Mouse (Mus musculus): ENCODE data around the gene Clcn2.

The Clcn2 gene

DNA sequence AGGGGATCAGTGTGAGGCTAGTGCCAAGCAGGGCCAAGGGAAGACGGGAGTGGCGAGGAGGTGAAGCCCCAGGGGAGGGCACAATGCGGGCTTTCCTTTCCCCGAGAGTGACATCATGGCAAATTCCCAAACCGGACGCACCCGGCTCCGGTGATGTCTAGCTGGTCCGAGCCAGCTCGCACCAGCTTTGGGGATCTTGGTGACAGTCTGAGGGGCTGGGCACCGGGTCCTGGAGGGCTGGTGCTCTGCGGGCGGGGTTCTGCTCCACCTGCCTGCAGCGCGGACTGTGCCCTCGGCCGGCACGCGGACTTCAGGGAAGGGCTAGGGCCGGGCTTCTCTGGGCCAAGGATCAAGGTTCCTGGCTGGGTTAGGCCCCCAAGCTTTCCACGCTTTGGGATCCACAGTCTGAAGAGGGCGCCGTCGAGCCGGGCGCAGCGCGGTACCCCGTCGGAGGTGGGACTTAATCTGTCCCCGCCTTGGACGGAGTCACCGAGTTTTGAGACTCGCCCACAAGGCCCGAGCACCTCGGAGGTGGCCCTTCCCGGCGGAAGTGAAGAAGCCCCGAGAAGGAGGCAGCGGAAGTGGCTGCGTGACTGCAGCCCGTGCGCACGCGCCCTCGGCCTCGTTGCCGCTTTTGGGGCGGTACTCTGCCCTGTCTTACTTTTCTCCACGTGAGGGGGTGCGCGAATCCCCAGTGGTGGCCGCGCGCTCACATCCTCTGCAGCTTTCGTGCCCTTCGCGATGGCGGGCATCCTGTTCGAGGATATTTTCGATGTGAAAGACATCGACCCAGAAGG lies at the start of gene Clcn2, which contains the start of gene Polr2h:
Clcn2 (minus strand) TSS at position 566 of the 797 bp plus-strand sequence.
Polr2h (plus strand) TSS at position 485 of the 797 bp plus-strand sequence.
- peak; percentile 94 for DNase-seq (ENCODE audit: extremely low read depth, low read depth)

DNA sequence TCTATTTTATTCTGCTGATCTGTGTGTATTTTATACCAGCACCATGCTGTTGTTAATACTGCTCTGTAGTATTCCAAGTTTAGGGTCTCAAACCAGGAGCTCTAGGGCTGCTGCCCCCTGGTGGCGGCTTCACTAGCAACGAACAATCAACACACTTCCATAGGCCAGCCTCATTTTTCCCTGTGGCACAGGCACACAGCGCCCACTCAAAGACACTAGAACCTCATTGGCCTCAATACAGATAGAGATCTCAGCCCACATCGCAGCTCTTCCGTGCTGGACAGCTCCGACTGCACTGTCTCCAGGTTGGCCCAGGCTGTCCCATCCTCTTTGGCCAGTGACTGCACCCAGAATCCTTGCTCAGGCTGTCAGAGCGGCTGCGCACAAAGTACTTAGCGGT lies 47.7 kb upstream of the Clcn2 start:
- DNase-seq (ENCODE audit: extremely low read depth, low read depth): peak; percentile 13

DNA sequence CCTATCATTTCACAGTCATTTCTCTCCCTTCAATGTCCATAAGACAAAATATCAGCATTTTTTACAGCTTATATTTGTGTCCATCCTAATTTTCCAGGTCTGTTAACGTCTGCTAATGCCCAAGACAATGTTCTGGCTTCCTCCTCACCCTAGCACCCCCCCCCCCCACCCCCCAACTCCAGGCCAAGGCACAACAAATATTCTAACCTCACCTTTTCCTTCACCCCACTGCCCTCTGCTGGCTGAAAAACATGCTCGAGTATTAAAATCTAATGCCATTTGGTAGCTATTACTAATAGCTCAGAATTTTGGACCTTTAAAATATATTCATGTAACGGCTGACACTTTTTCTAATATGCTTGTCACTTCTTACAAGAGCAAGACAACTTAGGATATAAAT lies 44.1 kb upstream of the Clcn2 start:
- peak; percentile 16 for DNase-seq (ENCODE audit: extremely low read depth, low read depth)

DNA sequence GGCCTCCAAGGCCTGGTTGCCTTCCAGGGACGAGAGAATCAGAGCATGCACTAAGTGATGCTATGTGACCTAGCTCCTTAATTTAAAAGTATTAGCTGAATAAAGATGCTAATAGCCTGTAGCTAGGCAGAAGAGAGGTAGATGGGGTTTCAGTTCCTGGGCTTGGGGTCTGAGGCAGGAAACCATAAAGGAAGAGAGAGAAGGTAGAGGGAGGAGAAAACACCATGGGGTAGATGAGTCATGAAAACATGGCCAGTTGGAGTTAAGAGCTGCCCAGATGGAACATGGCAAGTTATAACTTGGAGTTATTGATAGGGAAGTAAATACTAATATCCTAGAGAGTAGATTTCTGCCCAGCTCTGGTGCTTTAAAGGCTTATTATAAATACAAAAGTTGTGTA lies 39.8 kb upstream of the Clcn2 start:
- DNase-seq (ENCODE audit: extremely low read depth, low read depth): no peak

DNA sequence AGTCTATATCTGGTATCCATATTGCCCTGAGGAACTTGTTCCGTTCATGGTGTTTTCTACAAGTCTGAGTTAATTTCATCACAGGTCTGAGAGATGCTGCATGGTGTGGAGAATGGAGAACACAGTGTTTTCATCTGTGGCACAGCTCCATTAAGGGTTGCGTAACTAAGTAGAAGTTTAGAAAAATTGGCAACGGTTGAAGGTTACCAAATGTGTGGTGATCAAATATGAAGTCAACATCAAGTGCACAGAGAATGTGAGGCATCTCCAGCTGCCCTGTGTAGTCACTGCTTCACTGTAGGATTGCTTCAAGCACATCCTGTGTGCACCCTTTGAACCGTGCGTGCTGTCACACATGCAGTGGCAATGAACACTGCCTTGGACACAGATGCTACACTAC lies 38.5 kb upstream of the Clcn2 start:
- DNase-seq (ENCODE audit: extremely low read depth, low read depth): no peak

DNA sequence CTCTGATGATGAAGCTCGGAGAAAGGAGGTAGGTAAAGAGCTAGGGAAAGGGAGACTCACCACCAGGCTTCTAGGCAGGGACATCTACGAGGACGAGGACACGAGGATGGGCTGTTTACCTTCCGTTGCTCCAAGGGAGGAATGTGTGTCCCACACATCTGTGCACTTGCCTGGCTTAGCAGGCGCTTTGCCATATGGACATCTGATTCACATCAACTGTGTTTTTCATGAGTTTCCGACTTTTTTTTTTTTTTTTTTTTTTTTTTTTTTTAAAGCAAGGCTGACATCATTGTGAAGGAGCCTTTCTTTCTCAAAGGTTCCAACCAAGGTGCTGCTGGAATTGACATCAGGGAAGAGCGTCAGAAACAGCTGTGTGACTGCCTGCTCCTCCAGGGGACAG lies 33.0 kb upstream of the Clcn2 start:
- DNase-seq (ENCODE audit: extremely low read depth, low read depth): no peak

DNA sequence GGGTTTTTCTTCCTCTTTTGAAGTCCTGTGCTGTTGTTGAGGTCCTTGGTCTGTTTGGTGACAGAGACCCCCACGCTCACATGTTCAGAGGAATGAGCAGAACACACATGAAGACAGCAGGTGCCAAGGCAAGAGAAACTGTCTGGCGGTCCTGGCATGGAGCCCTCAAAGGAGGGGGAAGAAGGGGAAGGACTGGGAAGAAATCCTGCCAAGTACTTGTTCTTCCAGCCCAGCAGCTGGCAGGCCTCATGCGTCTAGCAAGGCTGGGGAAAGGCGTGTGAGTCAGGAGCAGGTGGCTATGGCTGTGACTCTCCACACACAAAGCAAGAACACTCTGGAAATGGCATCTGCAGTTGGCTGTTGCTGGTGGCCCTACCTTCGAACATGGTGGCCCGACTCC lies 29.1 kb upstream of the Clcn2 start:
- DNase-seq (ENCODE audit: extremely low read depth, low read depth): no peak

DNA sequence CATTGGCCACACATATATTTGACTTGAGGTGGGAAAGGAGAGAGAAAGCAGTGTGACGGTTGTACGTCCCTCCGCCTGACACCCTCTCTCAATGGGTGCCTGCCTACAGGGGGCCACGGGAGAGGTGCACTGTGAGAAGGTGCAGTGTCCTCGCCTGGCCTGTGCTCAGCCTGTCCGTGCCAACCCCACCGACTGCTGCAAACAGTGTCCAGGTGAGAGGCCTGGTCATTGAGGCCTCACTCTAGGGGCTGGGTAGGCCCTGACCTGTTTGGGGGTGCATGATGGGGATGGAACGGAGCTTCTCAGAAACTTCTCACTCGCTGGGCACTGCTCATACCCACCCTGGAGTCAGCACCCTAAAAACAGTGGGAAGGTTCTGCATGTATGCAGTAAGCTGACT lies 22.3 kb upstream of the Clcn2 start:
- no peak for DNase-seq (ENCODE audit: extremely low read depth, low read depth)

DNA sequence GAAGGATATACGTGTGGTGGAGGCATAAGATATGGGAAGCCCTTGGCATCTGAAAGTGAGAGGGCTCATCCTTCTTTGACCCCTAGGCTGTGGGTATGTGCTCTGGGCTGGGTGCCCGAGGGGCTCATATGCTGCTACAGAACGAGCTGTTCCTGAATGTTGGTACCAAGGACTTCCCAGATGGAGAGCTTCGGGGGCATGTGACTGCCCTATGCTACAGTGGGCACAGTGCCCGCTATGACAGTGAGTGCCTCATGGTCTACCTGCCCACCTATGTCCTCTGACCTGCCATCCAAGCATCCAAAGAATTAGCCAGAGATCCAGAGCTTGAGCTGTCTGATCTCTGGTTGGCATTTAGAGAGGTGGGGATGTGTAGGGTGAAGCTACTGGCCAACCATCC lies 19.3 kb upstream of the Clcn2 start:
- no peak for DNase-seq (ENCODE audit: extremely low read depth, low read depth)

DNA sequence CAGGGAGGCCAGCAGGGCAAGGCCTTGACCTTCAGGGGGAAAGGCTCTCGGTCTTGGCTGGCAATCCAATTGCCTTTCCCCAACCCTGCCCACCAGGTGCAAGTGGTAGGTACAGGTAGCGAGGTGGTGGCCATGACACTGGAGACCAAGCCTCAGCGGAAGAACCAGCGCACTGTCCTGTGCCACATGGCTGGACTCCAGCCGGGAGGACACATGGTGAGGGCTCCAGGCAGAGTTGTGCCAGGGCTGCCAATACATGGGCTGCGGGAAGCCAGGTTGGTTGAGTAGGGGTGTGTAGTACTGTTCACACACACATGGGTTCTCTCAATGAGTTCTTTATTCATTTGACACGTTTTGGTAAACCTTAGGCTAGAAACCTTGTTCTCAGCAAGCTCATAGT lies 18.6 kb upstream of the Clcn2 start:
- no peak for DNase-seq (ENCODE audit: extremely low read depth, low read depth)

DNA sequence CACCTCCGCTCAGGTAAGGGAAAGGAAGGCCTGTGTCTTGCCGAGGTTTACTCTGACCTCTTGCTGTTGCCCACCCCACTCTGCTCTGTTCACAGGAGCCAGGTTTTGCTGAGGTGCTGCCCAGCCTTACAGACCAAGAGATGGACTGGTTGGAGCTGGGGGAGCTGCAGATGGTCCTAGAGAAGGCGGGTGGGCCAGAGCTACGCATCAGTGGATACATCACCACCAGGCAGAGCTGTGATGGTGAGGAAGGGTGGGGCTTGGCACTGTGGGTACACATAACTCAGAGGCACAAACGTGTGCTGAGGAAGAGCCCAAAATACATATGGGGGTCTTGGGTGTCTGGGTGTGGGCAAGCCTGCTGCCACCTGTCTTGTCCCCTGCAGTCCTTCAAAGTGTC lies 18.1 kb upstream of the Clcn2 start:
- DNase-seq (ENCODE audit: extremely low read depth, low read depth): no peak

DNA sequence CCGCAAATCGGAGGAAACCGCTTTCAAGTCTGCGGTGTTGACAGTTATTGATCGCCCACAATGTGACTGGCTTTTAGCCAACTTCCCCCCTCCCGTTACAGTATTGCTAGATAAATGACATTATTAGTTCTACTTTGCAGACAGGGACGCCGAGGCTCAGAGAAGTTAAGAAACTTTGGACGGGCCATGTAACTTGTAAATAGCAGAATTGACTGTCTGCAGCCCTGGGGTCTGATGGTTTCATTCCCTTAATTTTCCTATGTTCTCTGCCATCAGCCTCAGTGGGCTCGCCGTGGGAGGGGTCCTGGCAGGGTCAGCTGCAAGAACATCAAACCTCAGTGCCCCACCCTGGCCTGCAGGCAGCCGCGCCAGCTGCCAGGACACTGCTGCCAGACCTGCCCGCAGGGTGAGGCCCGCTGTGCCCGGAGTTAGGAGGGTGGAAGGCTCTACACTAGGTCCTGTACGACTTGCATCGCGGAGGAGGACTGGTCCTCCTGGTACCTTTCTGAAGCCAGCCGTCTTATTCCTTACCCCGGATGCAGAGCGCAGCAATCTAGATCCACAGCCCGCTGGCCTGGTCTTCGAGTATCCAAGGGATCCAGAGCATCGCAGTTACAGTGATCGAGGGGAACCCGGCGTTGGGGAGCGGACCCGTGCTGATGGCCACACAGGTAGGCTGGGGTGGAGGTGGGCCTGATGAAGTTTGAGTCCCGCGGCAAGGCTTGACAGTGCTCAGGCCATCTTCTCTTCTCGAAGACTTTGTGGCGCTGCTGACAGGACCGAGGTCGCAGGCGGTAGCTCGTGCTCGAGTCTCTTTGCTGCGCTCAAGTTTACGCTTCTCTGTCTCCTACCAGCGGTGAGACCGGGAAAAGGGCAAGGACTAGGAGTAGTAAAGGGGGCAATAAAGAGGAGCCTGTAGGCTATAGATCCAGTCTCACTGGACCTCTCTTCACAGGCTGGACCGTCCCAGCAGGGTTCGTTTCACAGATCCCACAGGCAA lies 16.5 kb upstream of the Clcn2 start, which contains the start of gene Thpo:
Thpo (minus strand) TSS at position 781 of the 1,000 bp plus-strand sequence.
- DNase-seq (ENCODE audit: extremely low read depth, low read depth): no peak

DNA sequence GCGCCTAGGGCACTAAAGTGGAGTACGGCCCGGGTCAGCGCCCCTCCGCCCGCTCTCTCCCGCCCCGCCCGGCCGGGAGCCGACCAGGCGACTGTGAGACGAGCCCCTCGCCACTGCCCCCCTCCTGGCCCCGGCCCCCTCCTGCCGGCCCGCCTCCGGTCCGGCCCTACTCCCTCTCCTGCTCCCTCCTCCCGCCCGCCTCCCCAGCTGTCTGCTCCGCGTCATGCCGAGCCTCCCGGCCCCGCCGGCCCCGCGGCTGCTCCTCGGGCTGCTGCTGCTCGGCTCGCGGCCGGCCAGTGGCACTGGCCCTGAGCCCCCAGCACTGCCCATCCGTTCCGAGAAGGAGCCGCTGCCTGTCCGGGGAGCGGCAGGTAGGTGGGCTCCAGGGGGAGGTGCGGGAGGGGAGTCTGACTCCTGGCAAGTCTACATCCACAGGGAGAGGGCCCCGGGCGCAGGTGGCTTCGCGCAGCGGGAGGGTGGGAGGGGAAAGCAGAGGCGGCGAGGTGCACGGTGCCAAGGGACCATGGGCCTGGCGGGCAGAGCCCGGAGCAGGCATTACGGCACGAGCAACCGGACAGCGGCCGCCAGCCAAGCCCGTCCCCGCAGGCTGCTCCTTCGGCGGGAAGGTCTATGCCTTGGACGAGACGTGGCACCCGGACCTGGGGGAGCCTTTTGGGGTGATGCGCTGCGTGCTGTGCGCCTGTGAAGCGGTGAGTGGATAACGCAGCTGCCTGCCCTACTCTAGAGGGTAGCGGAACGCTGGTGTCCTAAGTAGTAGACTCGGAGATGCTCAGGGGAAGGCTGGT lies 15.6 kb upstream of the Clcn2 start, which contains the start of gene Chrd:
Chrd (plus strand) TSS at position 203 of the 806 bp plus-strand sequence.
- no peak for DNase-seq (ENCODE audit: extremely low read depth, low read depth)

DNA sequence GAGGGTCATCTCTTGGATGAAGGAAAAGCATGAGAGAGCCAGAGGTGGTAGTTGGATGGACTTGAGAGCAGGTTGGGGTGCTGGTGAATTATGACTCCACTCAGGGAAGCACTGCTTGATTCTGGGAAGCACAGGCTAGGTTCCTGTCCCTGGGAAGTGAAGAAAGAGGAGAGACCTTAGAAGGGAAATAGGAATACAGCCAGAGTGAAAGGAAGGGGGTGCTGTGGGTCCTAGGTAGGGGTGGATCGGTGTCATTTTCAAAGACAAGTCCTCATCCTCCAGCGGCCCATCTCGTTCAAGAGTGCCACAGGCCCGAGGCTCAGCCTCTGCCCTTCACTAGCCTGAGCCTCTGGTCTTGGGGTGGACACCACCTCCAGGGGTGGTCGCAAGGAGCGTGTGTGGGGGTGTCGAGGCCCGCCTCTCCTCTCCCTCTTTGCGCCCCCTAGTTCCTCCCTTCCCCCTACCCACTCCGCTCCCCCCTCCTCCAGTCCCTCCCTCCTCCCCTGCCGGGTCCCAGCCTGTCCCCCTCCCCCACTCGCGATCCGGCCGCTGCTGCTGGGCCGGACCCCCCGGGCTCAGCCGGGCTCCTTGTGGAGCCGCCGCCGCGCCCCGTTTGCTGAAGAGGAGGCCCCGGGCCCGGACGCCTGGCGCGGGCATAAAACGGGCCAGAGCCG lies 14.8 kb upstream of the Clcn2 start:
- no peak for DNase-seq (ENCODE audit: extremely low read depth, low read depth)

DNA sequence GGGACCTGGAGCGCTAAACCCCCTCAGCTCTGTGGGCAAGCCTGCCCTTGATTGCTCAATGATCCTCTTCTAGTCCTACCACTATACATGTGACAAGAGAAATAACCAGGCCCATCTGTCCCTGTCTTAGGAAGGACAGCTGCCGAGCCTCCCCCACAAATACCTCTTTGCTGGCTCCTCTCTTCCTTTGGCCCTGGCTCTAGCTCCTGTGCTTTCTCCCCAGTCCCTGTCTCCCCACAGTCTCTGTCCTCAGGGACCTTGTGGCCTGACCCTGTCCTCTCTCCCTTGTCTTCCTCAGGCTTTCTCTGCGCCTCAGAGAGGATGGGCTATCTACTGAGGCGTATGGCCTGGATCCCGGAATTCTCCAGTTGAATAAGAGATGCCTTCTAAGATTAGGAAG lies 14.1 kb upstream of the Clcn2 start:
- DNase-seq (ENCODE audit: extremely low read depth, low read depth): no peak

DNA sequence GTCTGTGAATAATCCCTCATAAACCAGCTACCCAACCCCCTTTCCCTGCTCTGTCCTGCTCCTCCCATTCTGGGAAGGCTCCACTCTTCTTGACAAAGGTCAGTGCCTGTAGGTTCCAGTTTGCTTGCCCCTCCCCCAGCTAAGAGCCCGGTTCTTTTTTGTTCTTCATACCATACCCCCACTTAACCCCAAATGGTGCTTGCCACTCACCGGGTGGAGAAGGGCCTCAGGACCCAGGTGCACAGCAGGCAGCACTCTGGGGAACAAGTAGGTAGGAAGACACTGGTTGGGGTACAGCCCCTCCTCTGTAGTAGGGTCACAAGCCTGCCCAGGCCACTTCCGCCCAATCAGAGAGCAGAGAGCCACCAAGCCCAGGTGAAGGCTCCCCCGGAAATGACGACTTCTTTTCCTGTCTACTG lies 12.8 kb upstream of the Clcn2 start:
- no peak for DNase-seq (ENCODE audit: extremely low read depth, low read depth)

DNA sequence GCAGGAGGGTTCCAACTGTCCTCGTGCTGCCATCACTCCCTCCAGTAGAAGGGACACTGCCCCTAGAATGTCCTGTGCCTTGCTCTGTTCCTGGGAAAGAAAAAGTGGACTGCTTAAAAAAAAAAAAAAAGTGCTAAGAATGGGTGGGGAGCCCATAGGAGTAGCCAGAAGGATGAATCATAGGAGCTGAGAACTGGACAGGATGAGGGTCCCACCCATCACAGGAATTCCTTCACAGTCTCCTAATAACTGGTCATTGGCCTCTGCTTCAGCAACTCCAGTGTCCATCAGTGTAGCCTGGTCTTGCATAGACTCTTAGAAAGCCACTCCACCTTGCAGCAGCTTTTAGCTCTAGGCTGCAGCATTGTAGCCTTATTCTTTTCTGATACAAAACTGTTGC lies 8.8 kb upstream of the Clcn2 start:
- DNase-seq (ENCODE audit: extremely low read depth, low read depth): no peak

DNA sequence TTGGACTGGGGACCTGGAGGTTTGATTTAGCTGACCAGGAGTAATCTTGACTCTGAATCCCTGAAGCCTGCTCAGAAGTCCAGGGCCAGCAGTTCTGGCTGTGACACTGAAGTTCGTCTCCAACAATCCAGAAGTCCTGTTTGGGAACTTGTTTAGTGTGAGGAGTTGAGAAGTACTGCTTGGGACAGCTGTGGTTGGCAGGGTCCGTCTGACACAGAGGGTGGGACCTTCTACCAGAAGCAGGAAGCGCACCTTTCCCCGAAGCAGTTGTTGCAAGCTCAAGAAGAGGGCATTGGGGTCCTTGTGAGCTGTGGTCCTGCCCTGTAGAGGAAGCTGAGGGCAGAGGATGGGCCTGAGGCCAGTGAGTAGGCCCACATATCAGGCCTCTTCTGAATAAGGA lies 8.2 kb upstream of the Clcn2 start:
- no peak for DNase-seq (ENCODE audit: extremely low read depth, low read depth)

DNA sequence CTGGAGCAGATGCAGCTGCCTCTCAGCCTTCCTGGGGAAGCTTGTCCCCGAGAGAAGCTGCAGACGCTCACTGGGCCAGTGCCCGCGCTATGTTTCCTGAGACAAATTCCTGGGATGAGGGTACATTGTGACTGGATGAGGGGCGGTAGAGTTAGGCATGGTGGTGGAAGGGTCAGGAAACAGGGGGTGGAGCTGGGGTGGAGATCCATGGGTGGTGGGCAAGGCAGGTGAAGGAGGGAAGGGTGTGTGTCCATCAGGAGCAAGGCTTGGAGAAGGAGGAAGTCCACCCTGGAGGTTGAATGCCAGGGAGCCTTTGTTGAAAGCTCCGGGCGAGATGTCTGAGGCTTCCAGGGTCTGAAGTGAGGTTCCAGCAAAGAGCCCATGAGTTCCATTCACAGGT lies 7.8 kb upstream of the Clcn2 start:
- no peak for DNase-seq (ENCODE audit: extremely low read depth, low read depth)

DNA sequence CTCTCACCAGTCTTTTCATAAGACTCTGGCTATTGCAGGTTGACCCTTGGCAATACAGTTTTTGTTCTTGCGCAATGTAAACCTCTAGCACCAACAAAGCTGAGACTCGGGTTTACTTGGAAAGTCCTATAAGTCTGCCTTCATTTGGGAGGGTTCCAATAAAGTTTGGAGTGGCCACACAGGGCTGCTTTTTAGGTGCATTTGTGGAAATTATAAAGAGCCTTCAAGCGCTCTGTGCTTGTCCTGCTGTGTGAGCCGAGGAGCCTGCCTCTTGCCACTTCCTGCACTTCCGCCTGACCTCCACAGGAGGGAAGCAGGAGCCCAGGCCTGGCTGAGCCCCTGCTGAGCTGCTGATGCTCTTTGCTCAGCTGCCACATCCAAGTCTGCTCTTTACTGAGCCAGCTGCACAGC lies 6.8 kb upstream of the Clcn2 start:
- no peak for DNase-seq (ENCODE audit: extremely low read depth, low read depth)

DNA sequence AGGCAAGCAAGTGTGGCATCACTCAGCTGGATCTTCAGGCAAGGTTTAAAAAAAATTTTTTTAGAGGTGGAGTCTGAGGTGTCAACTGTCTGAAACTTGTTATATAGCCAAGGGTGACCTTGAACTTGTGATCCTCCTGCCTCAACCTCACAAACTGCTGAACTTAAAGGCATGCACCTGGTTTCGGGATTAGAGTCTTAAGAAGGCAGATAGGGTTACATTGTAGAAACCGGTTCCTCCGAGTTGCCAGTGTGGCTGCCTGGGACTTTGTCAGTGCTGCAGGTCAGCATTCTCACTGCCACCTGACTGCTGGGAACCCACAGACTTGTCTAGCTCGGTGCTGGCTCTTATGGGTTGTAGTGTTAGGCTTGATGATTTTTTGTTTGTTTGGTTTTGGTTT lies 5.7 kb upstream of the Clcn2 start:
- no peak for DNase-seq (ENCODE audit: extremely low read depth, low read depth)
